Mouse (Mus musculus) cortical plate, adult 2 months (tissue): ENCODE measurements around the gene St14.

Source experiments
- CTCF ChIP-seq: fragments of 200-500 bp; IDR thresholded peaks from 2 replicates; pipeline ENCODE4 v1.5.1; 2011; ENCODE audit warnings: mild to moderate bottlenecking, control low read depth, low read length; ENCODE audit not compliant: insufficient read depth; ENCODE audit errors: extremely low read depth
- POLR2A ChIP-seq: fragments of 200-500 bp; IDR thresholded peaks from 2 replicates; pipeline ENCODE4 v1.6.1; 2011; ENCODE audit warnings: mild to moderate bottlenecking, low read length, control low read depth; ENCODE audit not compliant: insufficient read depth; ENCODE audit errors: extremely low read depth

- TF ChIP-seq CTCF (no peak), POLR2A (no peak)
Measured at GRCm38 (mm10) chr9:31151050-31151449, 19.4 kb upstream of the St14 start.
